Mouse (Mus musculus): ENCODE data around the gene Tcea3. TPM values are rescaled to one million over a fixed set of nuclear protein-coding genes. Genes with fewer than 3 reads are reported as not detected.
A peak's percentile ranks its signal among the peaks of the same experiment; 100 is the strongest.

Tcea3 gene
- 3.0 and 4.5 TPM in 2 replicates for polyA plus RNA-seq (2016; fragmentation: Nextera tagmentation; extraction: Ambion mirVana)

DNA sequence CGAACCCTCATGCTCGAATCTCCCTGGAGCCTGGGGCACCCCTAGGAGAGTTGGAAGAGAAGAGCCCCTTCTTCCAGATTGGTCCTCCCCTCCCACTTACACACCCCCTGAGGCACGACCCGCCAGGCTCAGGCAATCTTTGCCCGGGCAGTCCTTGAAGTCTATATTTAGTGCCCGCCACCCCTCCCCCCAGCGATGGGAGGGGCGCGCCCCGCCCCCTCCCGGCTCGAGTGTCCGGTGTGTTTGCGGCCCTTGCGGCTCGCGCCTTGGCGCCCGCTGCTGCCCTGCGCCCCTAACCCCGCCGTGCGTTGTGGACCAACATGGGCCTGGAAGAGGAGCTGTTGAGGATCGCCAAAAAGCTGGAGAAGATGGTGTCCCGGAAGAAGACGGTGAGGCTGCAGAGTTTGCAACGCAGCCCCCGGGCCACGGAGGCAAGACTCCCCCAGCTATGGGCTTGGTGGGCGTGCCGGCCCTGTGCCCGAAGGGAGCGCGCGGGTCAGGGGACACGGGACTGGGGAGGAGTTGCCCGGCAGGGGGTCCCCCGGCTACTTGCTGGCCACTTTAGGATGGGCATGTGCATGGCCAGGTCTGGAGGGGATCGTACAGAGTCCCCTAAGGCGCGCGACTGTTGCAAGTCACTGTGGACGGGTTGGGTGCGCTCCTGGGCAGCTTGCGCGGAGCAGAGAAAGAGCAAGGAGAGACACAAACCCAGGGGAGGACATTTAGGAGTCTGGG is at the start of gene Tcea3:
Gene Tcea3, plus strand, starts transcription at position 1 of the 735 bp plus-strand sequence.
- H3K27me3 ChIP-seq (replicated peaks) = peaks cover 53% of the 10 kb centered on the region
- H3K4me3 ChIP-seq = peak within 1 kb of the TSS; percentile 41
- H3K27ac ChIP-seq = no peak within 1 kb of the TSS
- peak within 1 kb of the TSS; percentile 89 for H3K4me2 ChIP-seq (replicated peaks)
- ATAC-seq (ENCODE audit: low FRiP score, low read depth) = no peak
- WGBS = under 1% methylated on average over 46 of the region's 46 CpGs
- H3K36me3 ChIP-seq = peaks cover 10% of the 10 kb centered on the region; the same call in 1 of the 2 replicates
- H3K9ac ChIP-seq = peak within 1 kb of the TSS; percentile 30
- H3K4me1 ChIP-seq = peaks cover 29% of the 10 kb centered on the region
- H3K9me3 ChIP-seq = no peaks in the 10 kb centered on the region

DNA sequence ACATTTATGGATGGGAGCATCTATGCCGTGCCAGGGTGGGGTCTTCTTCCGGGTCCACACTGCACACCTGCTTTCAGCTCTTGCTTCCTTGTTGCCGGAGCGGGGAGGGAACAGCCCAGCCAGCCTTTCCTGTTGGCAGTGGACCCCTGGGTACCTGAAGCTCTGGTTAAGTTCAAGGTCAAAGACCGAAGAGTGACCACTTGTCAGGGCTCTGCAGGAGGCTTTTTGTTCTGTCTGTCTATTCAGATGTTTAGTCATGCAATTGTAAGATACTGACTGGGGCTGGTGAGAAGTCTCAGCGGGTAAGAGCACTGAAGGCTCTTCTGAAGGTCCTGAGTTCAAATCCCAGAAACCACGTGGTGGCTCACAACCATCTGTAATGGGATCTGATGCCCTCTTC is 48.7 kb upstream of the Tcea3 start:
- no peak overlapping the region for H3K4me3 ChIP-seq
- no peak overlapping the region for H3K27ac ChIP-seq
- WGBS = 72% methylated on average over 7 of the region's 7 CpGs
- H3K4me2 ChIP-seq (replicated peaks) = no peak overlapping the region
- no peaks in the 10 kb centered on the region for H3K4me1 ChIP-seq
- no peaks in the 10 kb centered on the region for H3K9me3 ChIP-seq
- ATAC-seq (ENCODE audit: low FRiP score, low read depth) = no peak
- no peaks in the 10 kb centered on the region for H3K27me3 ChIP-seq (replicated peaks)
- peaks cover 3% of the 10 kb centered on the region; the same call in 1 of the 2 replicates for H3K36me3 ChIP-seq
- H3K9ac ChIP-seq = no peak overlapping the region

DNA sequence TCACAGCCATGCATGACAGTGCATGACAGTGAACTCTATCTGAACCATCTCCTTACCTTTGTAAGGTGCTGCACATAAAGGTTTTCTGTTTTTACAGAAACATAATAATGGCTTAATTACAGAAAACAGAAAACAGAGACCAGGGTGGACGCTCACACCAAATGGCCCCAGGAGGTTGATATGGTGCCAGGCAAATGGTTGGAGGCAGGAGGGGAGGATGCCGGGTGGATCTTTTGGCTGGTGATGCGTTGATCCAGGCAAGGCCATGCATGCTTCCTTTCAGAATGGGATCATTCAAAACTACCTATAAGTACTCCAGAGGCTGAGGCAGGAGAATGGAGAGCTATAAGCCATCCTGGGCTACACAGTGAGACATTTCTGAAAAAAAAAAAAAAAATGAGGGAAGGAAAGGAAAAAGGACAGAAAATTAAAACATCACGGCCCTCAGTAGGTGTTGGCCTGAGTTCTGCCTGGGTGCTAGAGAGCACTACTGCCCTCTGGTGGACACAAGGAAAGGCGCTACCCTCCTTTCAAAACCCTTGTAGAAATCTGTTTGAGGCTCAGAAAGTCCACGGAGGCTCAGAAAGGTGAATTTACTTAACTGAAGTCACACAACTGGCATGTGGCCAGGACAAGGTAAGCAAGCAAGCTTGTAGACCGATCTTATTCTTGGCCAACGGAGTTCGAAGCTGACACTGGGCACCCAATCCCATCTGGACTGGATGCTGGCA is 47.8 kb upstream of the Tcea3 start:
- no peaks in the 10 kb centered on the region for H3K4me1 ChIP-seq
- no peak overlapping the region for H3K27ac ChIP-seq
- WGBS = 37% methylated on average over 9 of the region's 9 CpGs
- H3K4me3 ChIP-seq = no peak overlapping the region
- no peaks in the 10 kb centered on the region for H3K9me3 ChIP-seq
- no peaks in the 10 kb centered on the region for H3K36me3 ChIP-seq
- no peak overlapping the region for H3K9ac ChIP-seq
- H3K27me3 ChIP-seq (replicated peaks) = no peaks in the 10 kb centered on the region
- no peak overlapping the region for H3K4me2 ChIP-seq (replicated peaks)
- no peak for ATAC-seq (ENCODE audit: low FRiP score, low read depth)

DNA sequence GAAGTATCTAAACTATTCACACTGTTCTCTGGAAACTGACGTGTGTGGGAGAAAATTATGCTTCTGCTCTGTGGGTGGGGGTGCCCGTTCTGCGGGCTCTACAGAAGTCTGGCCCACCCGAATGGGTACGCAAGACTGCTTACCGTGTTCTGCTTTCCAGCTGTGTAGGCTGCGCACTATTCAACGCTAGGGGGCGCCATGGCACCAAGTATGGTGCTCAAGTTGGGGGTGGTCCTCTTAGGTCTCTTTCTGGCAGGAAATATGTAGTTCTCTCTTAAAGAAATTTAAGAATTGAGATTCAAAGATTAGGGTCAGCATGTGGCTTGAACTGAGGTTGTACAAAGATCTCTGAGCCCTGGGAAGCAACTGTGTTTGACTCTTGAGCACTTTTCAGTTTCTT is 45.0 kb upstream of the Tcea3 start:
- H3K27ac ChIP-seq = no peak overlapping the region
- no peak for ATAC-seq (ENCODE audit: low FRiP score, low read depth)
- 7% methylated on average over 9 of the region's 9 CpGs for WGBS

DNA sequence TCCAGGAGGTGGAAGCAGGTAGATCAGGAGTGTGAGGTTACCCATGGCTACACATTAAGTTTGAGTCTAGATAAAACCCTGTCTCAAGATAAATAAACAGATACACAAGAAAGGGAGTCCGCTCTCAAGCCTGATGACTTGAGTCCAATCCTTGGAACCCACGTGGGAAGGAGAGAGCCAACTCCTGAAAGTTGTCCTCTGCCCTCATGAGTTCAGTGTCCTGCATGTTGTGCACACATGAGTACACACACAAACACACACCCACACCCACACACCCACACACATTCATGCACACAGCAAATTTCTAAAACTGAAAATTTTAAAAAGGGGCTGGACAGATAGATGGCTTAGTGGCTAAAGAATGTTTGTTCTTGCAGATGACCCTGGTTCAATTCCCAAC is 42.8 kb upstream of the Tcea3 start:
- Histone ChIP-seq H3K9me3 (no peaks in the 10 kb centered on the region), H3K27me3 (replicated peaks) (no peaks in the 10 kb centered on the region), H3K4me2 (replicated peaks) (no peak overlapping the region), H3K4me3 (no peak overlapping the region), H3K36me3 (no peaks in the 10 kb centered on the region), H3K4me1 (peaks cover 8% of the 10 kb centered on the region), H3K9ac (no peak overlapping the region), H3K27ac (no peak overlapping the region)
- 77% methylated on average over 2 of the region's 2 CpGs for WGBS
- no peak for ATAC-seq (ENCODE audit: low FRiP score, low read depth)

More for the DNA sequence above, 45.0 kb upstream of the Tcea3 start:
- Histone ChIP-seq H3K9ac (no peak overlapping the region), H3K4me3 (no peak overlapping the region), H3K4me1 (peaks cover 7% of the 10 kb centered on the region), H3K9me3 (no peaks in the 10 kb centered on the region), H3K27me3 (replicated peaks) (no peaks in the 10 kb centered on the region), H3K4me2 (replicated peaks) (no peak overlapping the region), H3K36me3 (no peaks in the 10 kb centered on the region)

DNA sequence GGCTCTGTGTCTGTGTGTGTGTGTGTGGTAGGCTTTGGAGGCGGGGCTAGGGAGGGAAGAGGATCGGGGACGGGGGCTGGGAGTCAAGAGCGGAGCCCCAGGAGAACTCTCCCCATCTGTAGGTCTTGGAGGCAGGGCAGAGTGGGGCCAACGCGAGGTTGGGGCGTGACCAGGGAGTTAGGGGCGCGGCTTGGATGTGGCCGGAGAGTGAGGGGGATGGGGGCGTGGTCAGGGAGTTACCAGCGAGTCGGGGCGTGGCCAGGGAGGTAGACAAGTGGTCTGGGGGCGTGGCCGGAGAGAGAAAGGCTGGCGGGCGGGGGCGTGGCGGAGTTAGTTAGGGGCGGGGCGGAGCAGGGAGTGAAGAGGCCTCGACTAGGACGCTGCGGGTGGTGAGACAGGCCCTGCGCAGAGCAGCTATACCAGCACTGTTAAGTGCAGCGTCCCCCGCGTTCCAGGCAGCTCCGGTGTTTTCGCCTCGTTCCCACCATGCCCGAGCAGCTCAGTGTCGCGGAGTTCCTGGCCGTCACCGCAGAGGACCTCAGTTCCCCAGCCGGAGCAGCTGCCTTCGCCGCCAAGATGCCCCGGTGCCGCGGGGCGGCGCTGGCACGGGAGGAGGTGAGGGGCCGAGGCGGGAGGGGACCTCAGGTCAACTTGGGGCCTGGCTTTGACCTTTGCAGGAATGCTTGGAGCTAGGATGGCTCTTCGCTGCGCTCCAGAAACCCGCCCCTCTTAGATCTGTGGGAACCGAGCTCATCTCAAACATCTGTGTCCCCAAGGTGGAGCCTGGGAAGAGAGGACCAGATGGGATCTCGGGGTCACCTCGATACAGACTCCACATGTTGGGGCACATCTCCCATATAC is 41.3 kb upstream of the Tcea3 start, which contains the start of gene Asap3:
Gene Asap3, plus strand, starts transcription at position 333 of the 861 bp plus-strand sequence.
- Histone ChIP-seq H3K27me3 (replicated peaks) (no peaks in the 10 kb centered on the region), H3K4me1 (peaks cover 8% of the 10 kb centered on the region), H3K9me3 (no peaks in the 10 kb centered on the region), H3K4me3 (peak within 1 kb of the TSS; percentile 64), H3K36me3 (no peaks in the 10 kb centered on the region), H3K4me2 (replicated peaks) (peak within 1 kb of the TSS; percentile 97), H3K27ac (no peak within 1 kb of the TSS), H3K9ac (peak within 1 kb of the TSS; percentile 73)
- ATAC-seq (ENCODE audit: low FRiP score, low read depth) = peak; percentile 91
- WGBS = under 1% methylated on average over 54 of the region's 54 CpGs

DNA sequence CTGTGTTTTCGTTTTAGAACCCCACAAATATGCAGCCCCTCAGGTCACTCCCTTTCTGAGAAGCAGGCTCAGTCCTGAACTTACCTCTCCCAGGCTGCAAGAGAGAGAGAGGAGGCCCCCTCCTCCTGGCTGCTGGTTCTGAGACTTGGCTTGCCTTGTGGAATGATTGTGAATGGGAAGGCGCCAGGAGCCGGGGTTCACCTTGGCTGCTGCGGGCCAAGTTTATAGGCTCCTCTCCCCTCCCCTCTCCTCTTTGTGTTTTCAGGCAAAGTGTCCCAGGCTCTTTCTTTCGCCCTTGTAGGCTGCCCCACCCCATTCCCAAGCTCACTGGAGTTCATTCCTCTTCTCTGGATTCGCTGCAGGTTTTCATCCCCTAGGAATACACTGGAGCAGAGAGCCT is 40.6 kb upstream of the Tcea3 start:
- no peak overlapping the region for H3K27ac ChIP-seq
- H3K9ac ChIP-seq = peak overlapping the region; percentile 73
- H3K4me3 ChIP-seq = peak overlapping the region; percentile 64
- H3K4me2 ChIP-seq (replicated peaks) = peak overlapping the region; percentile 97
- no peaks in the 10 kb centered on the region for H3K36me3 ChIP-seq
- H3K9me3 ChIP-seq = no peaks in the 10 kb centered on the region
- no peak for ATAC-seq (ENCODE audit: low FRiP score, low read depth)
- H3K27me3 ChIP-seq (replicated peaks) = no peaks in the 10 kb centered on the region
- 2% methylated on average over 6 of the region's 6 CpGs for whole genome bisulfite sequencing
- peaks cover 8% of the 10 kb centered on the region for H3K4me1 ChIP-seq

DNA sequence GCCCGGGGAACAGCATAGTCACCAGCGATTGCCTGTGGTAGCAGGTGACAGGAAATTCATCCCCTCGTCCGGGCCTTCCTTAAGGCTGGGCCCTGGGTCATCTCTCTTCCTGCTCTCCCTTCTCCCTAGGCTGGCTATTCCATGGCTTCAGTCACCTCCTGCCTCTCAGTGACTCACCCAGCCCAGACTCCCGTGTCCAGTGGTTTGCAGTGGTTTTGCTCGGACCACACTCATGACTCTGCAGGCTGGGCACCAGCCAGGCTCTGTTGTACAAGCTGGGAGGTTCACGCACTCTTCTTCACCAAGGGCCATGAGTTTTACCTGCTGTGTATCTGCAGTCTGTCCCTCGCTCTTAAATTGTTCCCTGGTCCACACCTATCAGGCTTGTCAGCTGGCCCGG is 36.6 kb upstream of the Tcea3 start:
- WGBS = 79% methylated on average over 9 of the region's 9 CpGs

DNA sequence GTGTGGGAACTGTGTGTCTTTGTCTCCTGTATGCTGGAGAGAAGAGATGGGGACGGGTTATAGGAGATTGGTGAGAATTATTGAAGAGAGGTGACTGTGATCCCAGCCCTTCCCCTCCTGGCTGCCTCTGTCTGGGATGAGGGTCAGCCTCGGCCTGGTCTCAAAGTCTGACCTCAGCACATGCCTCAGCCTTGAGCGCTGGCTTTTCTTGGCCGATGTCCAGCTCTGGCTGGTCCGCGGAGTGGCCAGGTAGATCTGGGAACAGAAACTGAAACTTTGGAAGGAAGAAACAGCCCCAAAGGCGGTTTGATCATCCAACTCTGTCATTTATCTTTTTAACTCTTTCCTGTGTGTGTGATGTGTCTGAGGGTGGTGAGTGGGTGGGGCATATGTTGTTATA is 33.9 kb upstream of the Tcea3 start:
- WGBS = 76% methylated on average over 7 of the region's 7 CpGs
- Histone ChIP-seq H3K9ac (no peak overlapping the region), H3K9me3 (no peaks in the 10 kb centered on the region), H3K4me2 (replicated peaks) (no peak overlapping the region), H3K36me3 (no peaks in the 10 kb centered on the region), H3K4me3 (no peak overlapping the region), H3K4me1 (peaks cover 7% of the 10 kb centered on the region), H3K27me3 (replicated peaks) (no peaks in the 10 kb centered on the region), H3K27ac (no peak overlapping the region)
- ATAC-seq (ENCODE audit: low FRiP score, low read depth) = no peak

More for the DNA sequence above, 36.6 kb upstream of the Tcea3 start:
- no peak for ATAC-seq (ENCODE audit: low FRiP score, low read depth)
- Histone ChIP-seq H3K9ac (no peak overlapping the region), H3K9me3 (no peaks in the 10 kb centered on the region), H3K4me2 (replicated peaks) (no peak overlapping the region), H3K4me1 (peaks cover 8% of the 10 kb centered on the region), H3K27me3 (replicated peaks) (no peaks in the 10 kb centered on the region), H3K27ac (no peak overlapping the region), H3K4me3 (no peak overlapping the region), H3K36me3 (no peaks in the 10 kb centered on the region)

DNA sequence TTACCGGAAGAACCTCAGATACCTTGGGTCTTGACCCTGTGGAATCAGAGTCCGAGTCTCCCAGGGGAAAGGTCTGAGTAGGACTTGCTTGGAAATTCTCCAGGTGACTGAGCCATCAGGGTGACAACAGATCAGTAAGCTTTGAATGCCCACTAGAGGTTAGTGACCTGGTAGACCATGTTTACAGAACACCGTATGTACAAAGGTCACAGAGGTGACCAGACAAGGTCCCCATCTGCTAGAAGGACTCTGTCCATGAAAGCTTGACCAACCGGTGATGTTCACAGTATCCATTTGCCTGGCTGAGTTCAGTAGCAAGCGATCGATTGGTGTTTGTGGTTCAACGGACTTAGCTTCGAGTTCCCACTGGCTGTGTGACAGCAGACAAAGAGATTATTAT is 32.7 kb upstream of the Tcea3 start:
- H3K9me3 ChIP-seq = no peaks in the 10 kb centered on the region
- no peak overlapping the region for H3K4me2 ChIP-seq (replicated peaks)
- no peak overlapping the region for H3K27ac ChIP-seq
- no peak for ATAC-seq (ENCODE audit: low FRiP score, low read depth)
- no peaks in the 10 kb centered on the region; the same call in 1 of the 2 replicates for H3K27me3 ChIP-seq (replicated peaks)
- no peak overlapping the region for H3K9ac ChIP-seq
- 90% methylated on average over 8 of the region's 8 CpGs for WGBS
- no peak overlapping the region for H3K4me3 ChIP-seq
- H3K36me3 ChIP-seq = no peaks in the 10 kb centered on the region
- peaks cover 18% of the 10 kb centered on the region for H3K4me1 ChIP-seq

DNA sequence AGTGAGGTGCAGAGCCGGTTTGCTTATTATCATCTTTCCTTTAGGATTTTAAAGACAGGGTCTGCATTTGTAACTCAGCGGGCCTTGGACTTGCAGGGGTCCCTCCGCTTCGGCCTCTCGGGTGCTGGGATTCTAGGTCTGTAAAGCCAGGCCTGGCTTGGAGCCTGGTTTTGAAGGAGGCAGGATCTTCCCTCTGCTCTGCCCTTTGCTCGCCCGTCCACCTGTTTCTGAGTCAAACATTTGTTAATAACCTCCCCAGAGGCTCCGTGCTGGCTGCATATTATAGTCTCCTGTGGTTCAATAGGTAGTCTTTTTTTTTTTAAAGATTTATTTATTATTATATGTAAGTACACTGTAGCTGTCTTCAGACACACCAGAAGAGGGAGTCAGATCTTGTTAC is 32.0 kb upstream of the Tcea3 start:
- Histone ChIP-seq H3K9ac (no peak overlapping the region), H3K4me2 (replicated peaks) (no peak overlapping the region)

DNA sequence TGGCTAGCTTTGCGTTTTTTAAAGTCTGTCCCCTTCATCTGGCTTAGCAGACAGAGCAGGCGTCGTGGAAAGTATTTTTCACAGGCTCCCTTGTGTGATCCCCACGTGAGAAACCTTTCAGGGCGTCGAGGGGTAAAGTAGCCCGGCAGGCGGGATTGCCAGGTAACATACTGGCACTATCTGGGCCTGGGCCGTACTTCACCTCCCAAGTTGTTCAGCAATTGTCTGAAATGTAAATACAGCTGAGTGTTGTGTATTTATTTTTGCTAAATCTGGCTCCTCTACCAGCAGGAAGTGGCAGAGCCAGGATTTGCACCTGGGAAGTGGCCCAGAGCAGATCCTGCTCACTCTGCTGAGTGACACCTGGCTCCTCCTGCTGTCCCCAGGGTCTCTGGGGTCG is 30.5 kb upstream of the Tcea3 start:
- H3K4me1 ChIP-seq = peaks cover 25% of the 10 kb centered on the region
- no peaks in the 10 kb centered on the region for H3K36me3 ChIP-seq
- WGBS = 64% methylated on average over 10 of the region's 10 CpGs
- H3K4me2 ChIP-seq (replicated peaks) = no peak overlapping the region
- H3K27me3 ChIP-seq (replicated peaks) = no peaks in the 10 kb centered on the region; the same call in 1 of the 2 replicates
- no peak for ATAC-seq (ENCODE audit: low FRiP score, low read depth)
- H3K4me3 ChIP-seq = no peak overlapping the region
- H3K9me3 ChIP-seq = no peaks in the 10 kb centered on the region
- H3K27ac ChIP-seq = no peak overlapping the region
- H3K9ac ChIP-seq = no peak overlapping the region

More for the DNA sequence above, 32.0 kb upstream of the Tcea3 start:
- Histone ChIP-seq H3K4me3 (no peak overlapping the region), H3K36me3 (no peaks in the 10 kb centered on the region), H3K9me3 (no peaks in the 10 kb centered on the region), H3K4me1 (peaks cover 25% of the 10 kb centered on the region), H3K27ac (no peak overlapping the region), H3K27me3 (replicated peaks) (no peaks in the 10 kb centered on the region; the same call in 1 of the 2 replicates)
- 91% methylated on average over 8 of the region's 8 CpGs for WGBS
- ATAC-seq (ENCODE audit: low FRiP score, low read depth) = no peak

All from neural tube, embryonic 12.5 days (tissue).